Mouse (Mus musculus): ENCODE data around the gene Klhdc7b. TPM values are rescaled to one million over a fixed set of nuclear protein-coding genes. Genes with fewer than 3 reads are reported as not detected.

Klhdc7b gene
- total and polyA plus RNA-seq, 3 experiments = not detected

- dilution Hi-C loops (cut with MboI; ENCODE audit: extremely low pct_ligation_motif_present, extremely low pct_unique_long_range_greater_than_20kb, low sequenced_read_pairs) (no loop called here), in situ Hi-C loops (cut with MboI; ENCODE audit: low pct_ligation_motif_present, low pct_unique_long_range_greater_than_20kb, low sequenced_read_pairs) (no loop called here)
- DNase-seq (ENCODE audit: extremely low read depth) = no peak
- H3K4me2 ChIP-seq (ENCODE audit: insufficient read depth, low read depth, poor library complexity, severe bottlenecking) = no peak within 1 kb of the TSS
- H3K36me3 ChIP-seq (replicated peaks in 1 of 2; ENCODE audit: control insufficient read depth in 1 of 2, insufficient read depth in 1 of 2, low read length in 1 of 2) = no peaks in the 10 kb centered on the region
- H3K4me3 ChIP-seq (replicated peaks in 1 of 3; ENCODE audit: low read depth in 2 of 3, low read length in 2 of 3, poor library complexity in 1 of 3) = no peak within 1 kb of the TSS
- no peak within 1 kb of the TSS for H3K9ac ChIP-seq (ENCODE audit: insufficient read depth, low read depth)
- no peak within 1 kb of the TSS for H3K27ac ChIP-seq (ENCODE audit: insufficient read depth, low read depth)
- no peaks in the 10 kb centered on the region for H3K79me2 ChIP-seq (replicated peaks; ENCODE audit: control insufficient read depth, extremely low read depth, insufficient read depth, poor library complexity, severe bottlenecking)
- no peak for TF ChIP-seq CHD2 (IDR thresholded peaks at IDR 0.05; ENCODE audit: low read length)
- no peak for TF ChIP-seq ETS1 (conservative IDR thresholded peaks at IDR 0.05; ENCODE audit: low read depth, low read length)
- TF ChIP-seq JUN (IDR thresholded peaks at IDR 0.05; ENCODE audit: insufficient read depth, low read depth, low read length) = no peak
- TF ChIP-seq NRF1 (IDR thresholded peaks at IDR 0.05; ENCODE audit: low read depth, low read length) = no peak
- TF ChIP-seq SIN3A (IDR thresholded peaks at IDR 0.05; ENCODE audit: low read length) = no peak
- TF ChIP-seq RCOR1 (conservative IDR thresholded peaks at IDR 0.05; ENCODE audit: low read depth, low read length) = no peak
- no peak for TF ChIP-seq HCFC1 (IDR thresholded peaks at IDR 0.05; ENCODE audit: low read depth, low read length)
- TF ChIP-seq KAT2A (IDR thresholded peaks at IDR 0.05; ENCODE audit: insufficient replicate concordance, low read length) = no peak
- TF ChIP-seq ELF1 (IDR thresholded peaks at IDR 0.05; ENCODE audit: low read depth, low read length) = no peak
- H3K4me1 ChIP-seq (ENCODE audit: control insufficient read depth in 1 of 2, insufficient read depth in 2 of 2) = peaks cover 0 to 8% of the 10 kb centered on the region in 2 experiments; a peak in 2 of 4 replicates
- peaks cover 16% of the 10 kb centered on the region for H3K27me3 ChIP-seq (replicated peaks)
- H3K9me3 ChIP-seq (replicated peaks; ENCODE audit: low read length) = peaks cover 13% of the 10 kb centered on the region
Observed at GRCm38 (mm10) chr15:89378831-89379401, 5.8 kb upstream of the Klhdc7b start, which contains the start of gene Odf3b. Odf3b (minus strand) TSS chr15:89379282.

DNA sequence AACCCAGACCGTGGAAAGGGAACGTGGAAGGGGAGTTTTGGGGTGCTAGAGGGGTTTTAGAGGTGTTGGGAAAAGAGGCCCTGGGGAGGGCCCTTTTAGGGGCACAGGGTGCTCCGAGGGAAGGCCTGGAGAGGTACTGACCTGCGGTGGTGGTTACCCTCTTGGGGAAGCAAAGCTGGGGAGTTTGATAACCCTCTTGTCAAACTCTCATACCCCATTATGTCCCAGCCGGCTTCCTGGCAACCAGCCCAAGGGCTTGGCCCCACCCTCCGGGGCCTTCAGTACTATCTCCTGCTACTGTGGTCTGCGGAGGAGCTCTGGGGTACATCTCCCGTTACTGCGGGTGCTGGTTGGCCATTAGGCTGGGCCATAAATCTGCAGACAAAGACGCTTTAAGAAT, 5.3 kb upstream of the Klhdc7b start:
- no peak for DNase-seq (ENCODE audit: extremely low read depth)
- H3K27me3 ChIP-seq (replicated peaks) = peaks cover 20% of the 10 kb centered on the region
- in situ Hi-C loops (cut with MboI; ENCODE audit: low pct_ligation_motif_present, low pct_unique_long_range_greater_than_20kb, low sequenced_read_pairs) = no loop called here

More for the DNA sequence above, 5.3 kb upstream of the Klhdc7b start:
- Histone ChIP-seq H3K4me1 (ENCODE audit: control insufficient read depth in 1 of 2, insufficient read depth in 2 of 2) (peaks cover 0 to 6% of the 10 kb centered on the region in 2 experiments; a peak in 2 of 4 replicates), H3K79me2 (replicated peaks; ENCODE audit: control insufficient read depth, extremely low read depth, insufficient read depth, poor library complexity, severe bottlenecking) (no peaks in the 10 kb centered on the region), H3K9ac (ENCODE audit: insufficient read depth, low read depth) (no peak overlapping the region), H3K9me3 (replicated peaks; ENCODE audit: low read length) (peaks cover 13% of the 10 kb centered on the region), H3K27ac (ENCODE audit: insufficient read depth, low read depth) (no peak overlapping the region), H3K36me3 (replicated peaks in 1 of 2; ENCODE audit: control insufficient read depth in 1 of 2, insufficient read depth in 1 of 2, low read length in 1 of 2) (no peaks in the 10 kb centered on the region), H3K4me2 (ENCODE audit: insufficient read depth, low read depth, poor library complexity, severe bottlenecking) (no peak overlapping the region), H3K4me3 (replicated peaks in 1 of 3; ENCODE audit: low read depth in 2 of 3, low read length in 2 of 3, poor library complexity in 1 of 3) (no peak overlapping the region)
- TF ChIP-seq MAZ (IDR thresholded peaks at IDR 0.05; ENCODE audit: low read depth, low read length) = no peak
- no peak for TF ChIP-seq POLR2AphosphoS2 (IDR thresholded peaks at IDR 0.05; ENCODE audit: low read depth, low read length)
- TF ChIP-seq KAT2A (IDR thresholded peaks at IDR 0.05; ENCODE audit: insufficient replicate concordance, low read length) = no peak
- TF ChIP-seq PAX5 (IDR thresholded peaks at IDR 0.05; ENCODE audit: low read length) = no peak
- no peak for TF ChIP-seq MEF2A (IDR thresholded peaks at IDR 0.05; ENCODE audit: borderline replicate concordance, low read depth, low read length)
- no peak for TF ChIP-seq HCFC1 (IDR thresholded peaks at IDR 0.05; ENCODE audit: low read depth, low read length)
- TF ChIP-seq MYC (IDR thresholded peaks at IDR 0.05; ENCODE audit: low read depth, low read length) = no peak
- TF ChIP-seq SIN3A (IDR thresholded peaks at IDR 0.05; ENCODE audit: low read length) = no peak
- TF ChIP-seq ZNF384 (IDR thresholded peaks at IDR 0.05; ENCODE audit: low read depth, low read length) = no peak
- no peak for TF ChIP-seq TBP (conservative IDR thresholded peaks at IDR 0.05; ENCODE audit: low read depth, low read length)
- no peak for TF ChIP-seq E2F4 (IDR thresholded peaks at IDR 0.05; ENCODE audit: insufficient replicate concordance, low read depth, low read length)
- TF ChIP-seq SMC3 (IDR thresholded peaks at IDR 0.05; ENCODE audit: low read depth, low read length) = no peak
- no peak for TF ChIP-seq ZMIZ1 (IDR thresholded peaks at IDR 0.05; ENCODE audit: low read depth, low read length)
- no peak for TF ChIP-seq CTCF (conservative IDR thresholded peaks at IDR 0.05 in 1 of 2, IDR thresholded peaks at IDR 0.05 in 1 of 2; ENCODE audit: low read depth in 2 of 2, low read length in 2 of 2)
- no peak for TF ChIP-seq JUN (IDR thresholded peaks at IDR 0.05; ENCODE audit: insufficient read depth, low read depth, low read length)
- no peak for TF ChIP-seq POLR2A (IDR thresholded peaks at IDR 0.05; ENCODE audit: low read depth, low read length)
- TF ChIP-seq ETS1 (conservative IDR thresholded peaks at IDR 0.05; ENCODE audit: low read depth, low read length) = no peak
- dilution Hi-C loops (cut with MboI; ENCODE audit: extremely low pct_ligation_motif_present, extremely low pct_unique_long_range_greater_than_20kb, low sequenced_read_pairs) = no loop called here
